Mouse (Mus musculus): ENCODE results near the gene Fa2h. TPM values are rescaled to one million over a fixed set of nuclear protein-coding genes. Genes with fewer than 3 reads are reported as not detected.

Fa2h gene
- polyA plus RNA-seq, 1 experiment from 2014 or later: 0.28 TPM

GRCm38 (mm10) chr8:111366610-111367234 lies 26.9 kb downstream of the Fa2h start:
- H3K27ac ChIP-seq (ENCODE audit: low read length): no peak overlapping the region
- no peaks in the 10 kb centered on the region for H3K9me3 ChIP-seq (replicated peaks; ENCODE audit: control insufficient read depth, low read length, poor library complexity, severe bottlenecking)
- 49% methylated on average over 14 of the region's 14 CpGs for WGBS
- H3K4me3 ChIP-seq (ENCODE audit: low read depth, low read length): no peak overlapping the region
- H3K9ac ChIP-seq (ENCODE audit: low read depth, low read length): 0 out of 2 replicates have a peak overlapping the region, but pooled peaks have one; percentile 20
- no peaks in the 10 kb centered on the region for H3K36me3 ChIP-seq (ENCODE audit: control insufficient read depth, insufficient read depth, low read length)
- no peak for ATAC-seq
- H3K4me2 ChIP-seq (ENCODE audit: low read length): peak overlapping the region; percentile 25
- no peaks in the 10 kb centered on the region for H3K27me3 ChIP-seq (ENCODE audit: control insufficient read depth, insufficient read depth, low read depth, low read length)
- H3K4me1 ChIP-seq (ENCODE audit: control insufficient read depth, insufficient read depth, low read length): no peaks in the 10 kb centered on the region

- no peaks in the 10 kb centered on the region for H3K27me3 ChIP-seq (ENCODE audit: control insufficient read depth, insufficient read depth, low read depth, low read length)
- no peak for ATAC-seq
- no peaks in the 10 kb centered on the region for H3K36me3 ChIP-seq (ENCODE audit: control insufficient read depth, insufficient read depth, low read length)
- H3K4me2 ChIP-seq (ENCODE audit: low read length): no peak overlapping the region
- no peaks in the 10 kb centered on the region for H3K4me1 ChIP-seq (ENCODE audit: control insufficient read depth, insufficient read depth, low read length)
- H3K9ac ChIP-seq (ENCODE audit: low read depth, low read length): no peak overlapping the region
- H3K4me3 ChIP-seq (ENCODE audit: low read depth, low read length): no peak overlapping the region
- H3K9me3 ChIP-seq (replicated peaks; ENCODE audit: control insufficient read depth, low read length, poor library complexity, severe bottlenecking): no peaks in the 10 kb centered on the region
- H3K27ac ChIP-seq (ENCODE audit: low read length): no peak overlapping the region
- WGBS: 76% methylated on average over 8 of the region's 8 CpGs
Observed at GRCm38 (mm10) chr8:111363489-111363888, 30.1 kb downstream of the Fa2h start.

DNA sequence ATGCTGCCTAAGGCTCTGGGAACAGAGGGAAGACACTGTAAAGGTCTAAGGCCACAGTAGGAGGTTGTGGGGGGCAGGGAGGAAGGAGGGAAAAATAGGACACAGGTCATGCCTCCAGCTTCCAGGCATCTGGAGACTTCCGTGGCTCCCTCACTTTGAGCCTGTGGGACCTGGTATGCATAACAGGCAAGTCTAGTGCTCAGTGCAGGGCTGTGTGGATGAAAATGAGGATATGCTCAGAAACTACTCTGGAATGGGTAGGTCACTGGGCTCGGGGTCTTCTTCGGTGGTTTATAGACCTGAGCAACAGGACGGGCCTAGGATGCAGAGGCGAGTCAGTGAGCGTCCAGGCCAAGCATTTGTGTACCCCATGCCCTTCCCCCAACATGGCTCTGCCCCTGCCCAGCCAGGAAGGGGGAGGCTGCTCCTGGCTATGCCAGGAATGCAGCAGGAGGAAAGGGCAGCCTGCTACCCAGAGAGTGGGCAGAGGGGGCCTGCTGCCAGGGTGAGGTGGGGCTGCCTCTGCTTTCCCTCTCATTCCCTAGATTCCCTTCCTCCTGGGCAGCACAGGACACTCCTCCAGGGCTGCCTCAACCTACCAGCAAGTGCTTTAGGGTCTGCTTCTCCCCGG lies 32.9 kb downstream of the Fa2h start:
- no peak overlapping the region for H3K4me2 ChIP-seq (ENCODE audit: low read length)
- 59% methylated on average over 7 of the region's 7 CpGs for WGBS
- no peak overlapping the region for H3K27ac ChIP-seq (ENCODE audit: low read length)
- no peak for ATAC-seq
- no peaks in the 10 kb centered on the region for H3K4me1 ChIP-seq (ENCODE audit: control insufficient read depth, insufficient read depth, low read length)
- H3K36me3 ChIP-seq (ENCODE audit: control insufficient read depth, insufficient read depth, low read length): no peaks in the 10 kb centered on the region
- H3K9ac ChIP-seq (ENCODE audit: low read depth, low read length): no peak overlapping the region
- H3K9me3 ChIP-seq (replicated peaks; ENCODE audit: control insufficient read depth, low read length, poor library complexity, severe bottlenecking): no peaks in the 10 kb centered on the region
- H3K4me3 ChIP-seq (ENCODE audit: low read depth, low read length): no peak overlapping the region
- H3K27me3 ChIP-seq (ENCODE audit: control insufficient read depth, insufficient read depth, low read depth, low read length): no peaks in the 10 kb centered on the region

DNA sequence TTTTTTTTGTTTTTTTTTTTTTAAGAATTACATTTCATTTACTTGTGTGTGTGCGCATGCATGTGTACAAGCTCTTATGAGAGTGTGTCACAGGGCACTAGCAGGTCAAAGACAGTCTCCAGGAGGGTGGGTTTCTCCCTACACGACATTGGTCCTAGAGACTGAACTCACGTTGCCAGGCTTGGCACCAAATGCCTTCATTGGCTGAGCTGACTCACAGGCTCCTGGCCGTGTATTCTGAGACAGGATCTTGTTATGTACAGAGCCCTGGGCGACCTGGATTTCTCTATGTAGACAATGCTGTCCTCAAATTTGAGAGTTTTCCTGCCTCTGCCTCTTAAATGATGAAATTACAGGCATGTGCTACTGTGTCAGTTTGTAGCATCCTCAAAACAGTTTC lies 33.7 kb downstream of the Fa2h start:
- Histone ChIP-seq H3K4me2 (ENCODE audit: low read length) (no peak overlapping the region), H3K4me1 (ENCODE audit: control insufficient read depth, insufficient read depth, low read length) (no peaks in the 10 kb centered on the region), H3K9me3 (replicated peaks; ENCODE audit: control insufficient read depth, low read length, poor library complexity, severe bottlenecking) (no peaks in the 10 kb centered on the region), H3K9ac (ENCODE audit: low read depth, low read length) (no peak overlapping the region), H3K27ac (ENCODE audit: low read length) (no peak overlapping the region), H3K4me3 (ENCODE audit: low read depth, low read length) (no peak overlapping the region), H3K27me3 (ENCODE audit: control insufficient read depth, insufficient read depth, low read depth, low read length) (no peaks in the 10 kb centered on the region), H3K36me3 (ENCODE audit: control insufficient read depth, insufficient read depth, low read length) (no peaks in the 10 kb centered on the region)
- 75% methylated on average over 5 of the region's 5 CpGs for WGBS
- ATAC-seq: no peak

- Histone ChIP-seq H3K4me1 (ENCODE audit: control insufficient read depth, insufficient read depth, low read length) (no peaks in the 10 kb centered on the region), H3K36me3 (ENCODE audit: control insufficient read depth, insufficient read depth, low read length) (no peaks in the 10 kb centered on the region), H3K27me3 (ENCODE audit: control insufficient read depth, insufficient read depth, low read depth, low read length) (no peaks in the 10 kb centered on the region), H3K4me3 (ENCODE audit: low read depth, low read length) (no peak overlapping the region), H3K4me2 (ENCODE audit: low read length) (no peak overlapping the region), H3K9ac (ENCODE audit: low read depth, low read length) (no peak overlapping the region), H3K27ac (ENCODE audit: low read length) (no peak overlapping the region), H3K9me3 (replicated peaks; ENCODE audit: control insufficient read depth, low read length, poor library complexity, severe bottlenecking) (no peaks in the 10 kb centered on the region)
- ATAC-seq: no peak
- 57% methylated on average over 1 of the region's 1 CpGs for WGBS
Observed at GRCm38 (mm10) chr8:111358905-111359304, 34.7 kb downstream of the Fa2h start.

DNA sequence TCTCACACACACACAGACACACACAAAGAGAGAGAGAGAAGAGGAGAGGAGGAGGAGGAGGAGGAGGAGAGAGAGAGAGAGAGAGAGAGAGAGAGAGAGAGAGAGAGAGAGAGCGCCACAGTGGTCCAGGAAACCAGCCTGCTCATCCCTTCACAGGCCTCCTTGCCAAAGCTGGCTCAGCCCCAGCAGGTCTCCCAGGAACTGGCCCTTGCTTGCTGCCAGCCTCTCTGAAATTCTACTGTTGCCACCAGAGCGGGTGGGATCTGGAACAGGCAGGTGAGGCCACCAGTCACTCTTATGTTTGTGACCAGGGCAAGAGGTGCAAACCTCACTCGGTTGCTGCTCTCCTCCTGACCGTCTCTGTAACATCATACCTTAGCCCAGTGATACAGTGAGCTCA lies 36.2 kb downstream of the Fa2h start:
- no peaks in the 10 kb centered on the region for H3K27me3 ChIP-seq (ENCODE audit: control insufficient read depth, insufficient read depth, low read depth, low read length)
- no peaks in the 10 kb centered on the region for H3K4me1 ChIP-seq (ENCODE audit: control insufficient read depth, insufficient read depth, low read length)
- 70% methylated on average over 4 of the region's 4 CpGs for WGBS
- no peak overlapping the region for H3K27ac ChIP-seq (ENCODE audit: low read length)
- H3K9ac ChIP-seq (ENCODE audit: low read depth, low read length): no peak overlapping the region
- H3K4me3 ChIP-seq (ENCODE audit: low read depth, low read length): no peak overlapping the region
- no peak for ATAC-seq
- H3K9me3 ChIP-seq (replicated peaks; ENCODE audit: control insufficient read depth, low read length, poor library complexity, severe bottlenecking): no peaks in the 10 kb centered on the region
- H3K36me3 ChIP-seq (ENCODE audit: control insufficient read depth, insufficient read depth, low read length): no peaks in the 10 kb centered on the region
- no peak overlapping the region for H3K4me2 ChIP-seq (ENCODE audit: low read length)

GRCm38 (mm10) chr8:111353497-111353896 lies 40.1 kb downstream of the Fa2h start:
- Histone ChIP-seq H3K9me3 (replicated peaks; ENCODE audit: control insufficient read depth, low read length, poor library complexity, severe bottlenecking) (no peaks in the 10 kb centered on the region), H3K4me2 (ENCODE audit: low read length) (no peak overlapping the region), H3K27ac (ENCODE audit: low read length) (no peak overlapping the region), H3K9ac (ENCODE audit: low read depth, low read length) (no peak overlapping the region), H3K27me3 (ENCODE audit: control insufficient read depth, insufficient read depth, low read depth, low read length) (no peaks in the 10 kb centered on the region), H3K4me1 (ENCODE audit: control insufficient read depth, insufficient read depth, low read length) (no peaks in the 10 kb centered on the region), H3K4me3 (ENCODE audit: low read depth, low read length) (no peak overlapping the region), H3K36me3 (ENCODE audit: control insufficient read depth, insufficient read depth, low read length) (no peaks in the 10 kb centered on the region)
- 85% methylated on average over 9 of the region's 9 CpGs for WGBS
- no peak for ATAC-seq

DNA sequence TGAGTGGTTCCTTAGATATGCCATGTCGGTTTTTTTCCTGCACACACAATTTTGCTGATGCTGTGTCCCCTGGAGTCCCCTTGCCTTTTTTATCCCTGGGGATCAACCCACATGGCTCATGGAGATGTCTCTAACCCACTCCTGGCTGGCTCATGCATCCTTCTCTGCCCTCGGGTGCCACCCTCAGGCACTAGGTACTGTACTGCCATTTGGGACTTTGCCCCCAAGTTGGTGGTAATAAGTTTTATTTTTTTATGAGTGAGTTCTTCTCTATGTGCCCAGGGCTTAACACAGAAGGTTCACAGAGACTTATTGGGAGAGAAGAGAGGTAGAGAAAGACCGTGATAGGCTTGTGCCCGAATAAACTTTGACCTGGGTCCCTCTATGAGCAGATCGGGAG lies 41.3 kb downstream of the Fa2h start:
- 90% methylated on average over 5 of the region's 5 CpGs for WGBS
- no peak overlapping the region for H3K4me2 ChIP-seq (ENCODE audit: low read length)
- no peak for ATAC-seq
- no peak overlapping the region for H3K4me3 ChIP-seq (ENCODE audit: low read depth, low read length)
- no peak overlapping the region for H3K27ac ChIP-seq (ENCODE audit: low read length)
- no peaks in the 10 kb centered on the region for H3K4me1 ChIP-seq (ENCODE audit: control insufficient read depth, insufficient read depth, low read length)
- H3K9me3 ChIP-seq (replicated peaks; ENCODE audit: control insufficient read depth, low read length, poor library complexity, severe bottlenecking): no peaks in the 10 kb centered on the region
- no peaks in the 10 kb centered on the region for H3K27me3 ChIP-seq (ENCODE audit: control insufficient read depth, insufficient read depth, low read depth, low read length)
- H3K36me3 ChIP-seq (ENCODE audit: control insufficient read depth, insufficient read depth, low read length): no peaks in the 10 kb centered on the region
- no peak overlapping the region for H3K9ac ChIP-seq (ENCODE audit: low read depth, low read length)

- H3K27me3 ChIP-seq (ENCODE audit: control insufficient read depth, insufficient read depth, low read depth, low read length): no peaks in the 10 kb centered on the region
- no peak overlapping the region for H3K4me3 ChIP-seq (ENCODE audit: low read depth, low read length)
- H3K4me2 ChIP-seq (ENCODE audit: low read length): no peak overlapping the region
- no peak overlapping the region for H3K9ac ChIP-seq (ENCODE audit: low read depth, low read length)
- no peak for ATAC-seq
- no peaks in the 10 kb centered on the region for H3K4me1 ChIP-seq (ENCODE audit: control insufficient read depth, insufficient read depth, low read length)
- H3K27ac ChIP-seq (ENCODE audit: low read length): no peak overlapping the region
- 84% methylated on average over 6 of the region's 6 CpGs for WGBS
- no peaks in the 10 kb centered on the region for H3K9me3 ChIP-seq (replicated peaks; ENCODE audit: control insufficient read depth, low read length, poor library complexity, severe bottlenecking)
- no peaks in the 10 kb centered on the region for H3K36me3 ChIP-seq (ENCODE audit: control insufficient read depth, insufficient read depth, low read length)
Observed at GRCm38 (mm10) chr8:111350577-111350976, 43.0 kb downstream of the Fa2h start.
